Mouse (Mus musculus) heart, adult 11 months (tissue): ENCODE results near the gene Vwf.

Experiments
- DNase-seq: peaks from one replicate; pipeline ENCODE4 v3.0.0; 2022

Gene Vwf

GRCm38 (mm10) chr6:125548406-125548805 is 1.8 kb downstream of the Vwf start:
- peak; percentile 93 for DNase-seq

- DNase-seq = no peak
These were observed 3.6 kb downstream of the Vwf start for GRCm38 (mm10) chr6:125550172-125550571.

- DNase-seq = peak; percentile 94
These were observed 6.2 kb downstream of the Vwf start for GRCm38 (mm10) chr6:125552760-125553159.

GRCm38 (mm10) chr6:125553551-125553950 is 7.0 kb downstream of the Vwf start:
- no peak for DNase-seq

GRCm38 (mm10) chr6:125558831-125559230 is 12.3 kb downstream of the Vwf start:
- DNase-seq = peak; percentile 91

GRCm38 (mm10) chr6:125561031-125561430 is 14.5 kb downstream of the Vwf start:
- no peak for DNase-seq

DNA sequence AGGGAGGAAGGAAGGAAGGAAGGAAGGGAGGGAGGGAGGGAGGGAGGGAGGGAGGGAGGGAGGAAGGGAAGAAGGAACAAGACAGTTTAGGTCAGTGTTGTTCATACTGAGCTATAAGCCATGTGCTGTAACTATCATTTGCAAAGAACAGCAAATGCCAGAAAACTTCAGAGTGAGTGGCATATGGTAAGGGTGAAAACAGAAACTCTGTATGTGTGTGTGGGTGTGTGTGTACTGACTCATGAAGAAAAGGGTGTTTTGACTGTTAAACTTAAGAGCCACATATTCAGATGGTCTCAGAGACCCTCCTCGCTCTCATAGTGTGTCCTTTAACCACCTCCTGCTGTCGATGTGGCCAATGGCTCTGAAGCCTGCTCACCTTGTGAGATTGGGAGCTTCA is 14.9 kb downstream of the Vwf start:
- DNase-seq = no peak

DNA sequence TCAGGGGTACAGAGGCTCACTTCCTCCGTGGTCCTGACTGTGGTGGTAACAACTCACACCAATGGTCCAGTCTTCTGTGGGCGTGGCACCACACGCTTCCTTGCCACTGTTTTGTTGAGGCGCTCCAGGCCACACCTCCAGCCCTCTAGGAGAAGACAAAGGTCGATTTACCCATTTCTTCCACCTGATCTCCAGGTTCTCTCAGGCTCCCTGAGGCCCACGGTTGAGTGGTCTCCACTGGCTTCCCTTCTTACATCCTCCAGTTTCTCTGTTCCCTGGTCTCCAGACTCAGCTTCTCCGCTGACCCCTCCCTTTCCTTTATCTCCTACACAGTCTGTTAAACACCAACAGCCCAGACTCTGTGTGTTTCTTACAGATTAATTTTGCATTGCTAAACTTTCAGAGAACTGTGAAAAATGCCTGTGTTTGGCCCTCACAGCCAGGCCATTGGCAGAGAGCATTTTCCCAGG is 18.3 kb downstream of the Vwf start:
- DNase-seq = no peak

GRCm38 (mm10) chr6:125565326-125565725 is 18.8 kb downstream of the Vwf start:
- no peak for DNase-seq

DNA sequence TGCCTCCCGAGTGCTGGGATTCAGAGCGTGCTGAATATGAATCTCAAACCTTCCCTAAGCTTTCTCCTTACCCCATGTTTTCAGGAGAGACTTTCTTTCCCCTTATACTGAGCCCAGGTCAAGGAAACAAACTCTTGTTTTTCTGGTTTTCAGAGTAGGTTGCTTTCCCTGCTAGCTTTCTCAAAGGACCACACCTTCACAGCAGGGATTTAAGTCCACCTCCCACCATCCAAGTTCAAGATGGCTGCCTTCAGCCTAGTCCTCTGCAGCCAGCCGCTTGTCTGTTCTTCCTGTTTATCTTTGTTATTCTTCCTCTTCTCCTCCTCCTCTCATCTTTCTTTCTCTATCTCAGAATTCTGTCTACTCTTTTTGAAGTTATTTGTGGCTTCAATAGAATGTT is 20.1 kb downstream of the Vwf start:
- DNase-seq = no peak

DNA sequence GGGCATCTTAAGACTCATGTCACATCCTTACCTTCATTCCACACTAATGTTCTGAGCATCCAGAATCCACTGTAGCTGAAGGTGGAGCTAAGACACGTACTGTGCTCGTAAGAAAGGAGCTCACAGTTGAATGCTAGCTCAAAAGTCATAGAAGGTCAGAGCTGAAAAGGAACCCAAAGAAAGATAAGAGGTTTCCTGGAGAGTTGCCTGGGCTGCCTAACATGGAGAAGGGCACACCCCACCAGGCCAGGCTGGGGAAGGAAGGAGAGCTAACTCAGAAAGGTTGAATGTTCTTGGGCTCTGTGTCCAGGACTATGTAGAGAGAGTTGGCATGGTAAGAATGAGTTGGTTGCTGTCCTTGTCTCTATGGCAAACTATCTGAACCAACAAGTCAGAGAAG is 21.8 kb downstream of the Vwf start:
- peak; percentile 94 for DNase-seq

DNA sequence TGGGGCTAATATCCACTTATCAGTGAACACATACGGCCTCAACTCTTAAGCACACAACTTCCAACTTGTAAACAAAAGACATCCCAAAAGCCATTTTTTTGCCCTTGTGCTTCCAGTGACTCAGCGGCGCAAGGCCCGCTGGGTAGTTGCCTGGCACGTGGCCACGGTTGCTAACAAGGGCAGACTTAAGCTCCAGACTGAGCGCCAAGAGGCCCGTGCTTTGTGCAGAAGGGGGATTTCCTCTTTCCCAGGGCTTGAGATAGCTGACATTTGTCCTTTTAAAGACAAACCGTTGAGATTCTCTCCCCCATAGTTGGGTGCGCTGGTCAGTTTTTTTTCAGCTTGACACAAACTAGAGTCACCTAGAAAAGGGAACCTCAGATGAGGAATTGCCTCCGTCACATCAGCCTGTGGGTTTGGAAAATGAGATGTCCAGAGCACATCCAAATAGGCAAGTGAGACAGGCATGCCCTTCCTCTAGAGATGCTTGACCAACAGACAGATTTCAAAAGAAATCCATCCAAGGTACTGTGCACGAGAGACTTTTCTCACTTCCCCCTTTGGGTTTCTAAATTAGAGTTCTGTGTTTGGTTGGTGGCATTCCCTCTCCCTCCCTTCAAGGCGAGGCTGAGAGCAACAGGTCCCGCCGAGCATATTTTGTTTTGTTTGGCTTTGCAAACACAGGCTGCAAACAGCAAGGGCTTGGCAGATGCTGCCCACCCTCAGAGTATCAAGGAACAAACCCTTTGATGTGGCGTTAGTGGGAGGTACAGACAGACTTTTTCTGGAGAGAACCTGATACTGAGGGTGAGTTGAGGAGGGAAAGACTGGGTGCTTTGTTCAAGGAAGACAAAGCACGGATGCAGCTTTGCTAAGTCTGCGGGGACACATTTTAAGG is 26.0 kb downstream of the Vwf start:
- peak; percentile 99 for DNase-seq

DNA sequence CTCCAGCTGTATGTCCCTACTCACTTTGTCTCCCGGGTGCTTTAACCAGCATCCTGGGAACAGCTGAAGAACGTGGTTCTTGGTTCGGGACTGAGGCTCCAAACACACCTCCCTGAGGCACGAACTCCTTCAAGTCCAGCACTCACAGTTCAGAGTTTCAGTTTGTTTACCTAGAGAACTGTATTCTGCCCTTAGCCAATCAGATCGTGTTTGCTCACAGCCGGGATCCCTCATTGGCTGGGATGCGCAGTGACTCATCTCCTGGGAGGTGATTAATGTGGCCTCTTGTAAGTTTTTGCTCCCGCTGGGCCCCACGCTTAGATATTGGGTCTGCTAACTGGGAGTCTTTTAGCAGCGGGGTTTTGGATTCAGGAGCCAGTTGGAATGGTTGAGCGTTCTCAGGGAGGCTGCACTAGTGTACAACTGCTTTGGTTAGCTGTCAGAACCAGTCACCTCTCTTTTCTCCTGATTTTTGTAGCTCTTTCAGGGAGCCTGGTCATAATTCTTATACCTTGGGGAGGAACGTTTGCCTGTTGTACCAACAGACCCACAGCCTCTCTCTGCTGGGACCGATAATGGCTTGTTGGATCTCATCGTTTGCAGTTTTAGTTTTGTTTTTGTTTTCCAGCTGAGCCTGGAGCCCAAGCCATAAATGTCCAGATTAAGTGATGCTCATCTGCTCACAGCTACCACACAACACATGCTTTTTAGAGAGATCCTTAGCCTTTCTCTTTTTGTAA is 26.8 kb downstream of the Vwf start:
- DNase-seq = peak; percentile 99

GRCm38 (mm10) chr6:125575080-125575479 is 28.5 kb downstream of the Vwf start:
- no peak for DNase-seq

DNA sequence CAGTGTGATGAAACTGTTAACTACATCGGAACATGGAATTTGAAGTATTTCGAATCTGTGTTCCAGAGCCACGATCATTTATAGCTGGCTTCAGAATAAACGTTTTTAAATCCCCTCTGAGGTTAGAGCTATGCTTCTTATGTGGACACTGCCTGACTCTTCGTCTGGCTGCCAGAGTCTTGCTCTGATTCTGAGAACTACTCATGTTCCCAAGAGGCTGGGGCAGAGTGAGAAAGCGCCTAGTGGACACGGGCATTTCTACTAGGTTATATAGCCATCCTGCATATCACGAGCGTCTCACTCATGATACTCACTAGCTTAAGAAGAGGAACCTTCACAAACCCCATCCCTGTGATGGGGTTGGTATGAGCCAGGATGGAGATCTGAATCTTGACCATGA is 30.7 kb downstream of the Vwf start:
- DNase-seq = no peak

GRCm38 (mm10) chr6:125577882-125578646 is 31.5 kb downstream of the Vwf start:
- DNase-seq = peak; percentile 95

GRCm38 (mm10) chr6:125578647-125579011 is 32.1 kb downstream of the Vwf start:
- no peak for DNase-seq

DNA sequence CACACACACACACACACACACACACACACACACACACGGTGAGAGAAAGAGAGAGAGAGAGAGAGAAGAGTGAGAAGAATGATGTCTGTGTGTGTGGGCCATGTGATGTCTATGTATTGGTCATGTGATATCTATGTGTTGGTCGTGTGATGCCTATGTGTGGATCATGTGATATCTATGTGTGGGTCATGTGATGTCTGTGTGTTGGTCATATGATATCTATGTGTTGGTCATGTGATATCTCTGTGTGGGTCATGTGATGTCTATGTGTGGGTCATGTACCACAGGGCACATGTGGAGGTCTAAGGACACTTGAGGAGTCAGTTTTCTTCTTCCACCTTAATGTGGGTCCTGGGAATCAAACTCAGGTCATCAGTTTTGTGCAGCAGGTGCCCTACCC is 33.3 kb downstream of the Vwf start:
- no peak for DNase-seq

GRCm38 (mm10) chr6:125583666-125584065 is 37.1 kb downstream of the Vwf start:
- DNase-seq = no peak

GRCm38 (mm10) chr6:125584266-125584665 is 37.7 kb downstream of the Vwf start:
- DNase-seq = peak; percentile 76

DNA sequence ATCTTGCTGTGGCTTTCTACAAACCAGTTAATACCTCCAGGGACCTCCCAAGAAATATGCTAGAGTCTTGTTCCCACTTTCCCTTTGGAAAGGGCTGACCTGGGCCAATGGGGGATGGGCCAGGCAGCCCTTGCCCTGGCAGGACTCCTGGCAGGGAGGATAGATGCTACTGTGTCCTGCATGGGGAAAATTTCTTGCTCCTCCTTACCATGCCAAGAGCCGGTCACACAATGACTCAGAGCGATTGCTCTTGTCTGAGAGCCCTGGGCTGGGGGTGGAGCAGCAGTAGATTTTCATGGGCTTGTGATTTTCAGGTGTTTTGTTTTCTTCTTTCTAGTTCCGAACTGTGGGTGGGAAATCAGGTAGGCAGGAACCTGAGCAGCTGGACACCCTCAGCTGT is 39.0 kb downstream of the Vwf start:
- peak; percentile 90 for DNase-seq

DNA sequence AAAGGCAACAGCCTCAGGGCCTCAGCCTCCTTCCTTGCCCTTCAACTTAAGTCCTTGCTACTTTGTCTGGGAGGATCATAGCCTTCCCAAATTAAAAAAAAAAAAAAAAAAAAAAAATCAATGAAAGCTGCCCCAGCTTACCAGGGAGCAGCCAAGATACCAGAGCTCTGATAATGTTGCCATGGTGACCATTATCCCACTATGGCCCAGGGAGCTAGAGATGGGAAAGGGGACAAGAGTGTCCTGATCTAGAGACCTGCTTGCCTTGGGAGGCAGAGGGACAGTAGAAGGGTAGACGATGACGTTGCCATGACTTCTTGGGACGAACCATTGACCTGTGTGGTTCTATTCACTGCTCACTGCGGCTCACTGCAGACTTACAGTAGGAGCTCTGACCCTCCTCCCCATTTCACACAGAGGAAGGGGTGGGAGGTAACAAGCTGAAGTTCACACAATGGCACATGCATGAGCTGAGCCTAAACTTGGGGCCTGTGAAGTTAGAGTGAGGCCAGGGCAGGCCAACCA is 39.5 kb downstream of the Vwf start:
- DNase-seq = peak; percentile 86

- DNase-seq = no peak
These were observed 41.7 kb downstream of the Vwf start for GRCm38 (mm10) chr6:125588241-125588640.
